Mouse (Mus musculus): ENCODE data around the gene Colca2.

GRCm38 (mm10) chr9:51258426-51258825, 19.9 kb downstream of the Colca2 start:
- TF ChIP-seq POLR2A (IDR thresholded peaks at IDR 0.05; ENCODE audit: control insufficient read depth, low read depth, low read length) (no peak), CTCF (IDR thresholded peaks at IDR 0.05; ENCODE audit: control insufficient read depth, insufficient read depth, insufficient replicate concordance, low read depth, low read length) (no peak)
